Mouse (Mus musculus): Measurements from ENCODE around the gene Thoc6. TPM values are rescaled to one million over a fixed set of nuclear protein-coding genes. Genes with fewer than 3 reads are reported as not detected.

Thoc6 gene
- total RNA-seq, 2 experiments from 2014 or later = 5.5 to 7.2 TPM

DNA sequence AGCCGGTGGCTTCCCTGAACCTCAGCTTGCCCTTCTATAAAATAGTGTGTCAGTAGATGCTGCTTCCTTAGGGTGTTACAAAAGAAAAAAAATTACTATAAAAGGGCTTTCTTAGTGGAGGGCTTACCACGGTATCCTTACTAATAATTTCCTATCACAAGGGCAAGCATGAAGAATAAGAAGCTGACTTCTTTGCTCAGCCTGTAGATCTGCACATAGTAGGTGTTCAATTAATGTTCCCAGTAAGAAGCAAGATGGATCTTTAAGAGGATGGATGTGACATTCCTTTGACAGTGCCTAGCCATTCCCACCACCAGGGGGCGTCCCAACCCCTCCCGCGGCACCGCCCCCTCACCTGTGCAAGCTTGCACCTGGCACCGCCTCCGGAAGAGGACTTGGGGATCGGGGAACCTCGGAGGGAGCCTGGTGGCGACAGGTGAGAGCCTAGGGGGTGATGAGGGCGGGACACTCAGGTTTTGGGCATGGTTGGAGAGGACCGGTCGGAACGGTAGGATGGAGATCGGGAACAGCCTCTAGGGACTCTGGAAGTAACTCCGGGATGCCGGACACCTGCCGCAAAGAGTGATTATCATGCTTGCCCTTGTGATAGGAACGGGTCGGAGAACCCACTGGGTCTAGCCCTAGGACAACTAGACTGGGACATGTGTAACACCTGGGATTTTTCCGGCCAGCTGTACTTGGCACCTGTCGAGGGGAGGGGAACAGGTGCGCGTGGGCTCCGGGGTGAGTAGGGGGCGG, 13.4 kb downstream of the Thoc6 start, which contains the start of gene Bicdl2:
Gene Bicdl2 (plus strand): TSS at position 390 of the 759 bp plus-strand sequence.
- H3K4me3 ChIP-seq = no peak within 1 kb of the TSS
- intact Hi-C loops (cut with DNase I) = loop anchor here (2.0 kb wide), 1 partner anchor 47 kb away; no protein-coding TSS in a partner anchor
- TF ChIP-seq CTCF (IDR thresholded peaks at IDR 0.05) = peak; percentile 65
- DNase-seq (ENCODE audit: extremely low spot score in 1 of 2, low spot score in 2 of 2) = no peak
- no peak within 1 kb of the TSS for H3K27ac ChIP-seq

DNA sequence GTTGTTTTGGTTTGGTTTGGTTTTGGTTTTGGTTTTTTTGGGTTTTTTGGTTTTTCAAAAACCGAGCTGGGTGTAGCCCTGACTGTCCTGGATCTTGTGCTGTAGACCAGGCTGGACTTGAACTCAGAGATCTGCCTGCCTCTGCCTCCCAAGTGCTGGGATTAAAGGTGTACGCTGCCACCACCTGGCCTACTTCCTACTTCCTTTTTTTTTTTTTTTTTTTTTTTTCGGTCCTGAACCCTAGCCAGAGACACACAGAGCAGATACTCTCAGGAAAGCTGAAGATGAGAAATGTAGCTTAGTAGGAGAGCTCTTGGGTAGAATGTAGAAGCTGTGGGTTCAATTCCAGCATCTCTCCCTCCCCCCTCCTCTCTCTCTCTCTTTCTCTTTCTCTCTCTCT, 15.2 kb downstream of the Thoc6 start:
- DNase-seq (ENCODE audit: extremely low spot score in 1 of 2, low spot score in 2 of 2) = no peak
- H3K27ac ChIP-seq = no peak overlapping the region
- no peak for TF ChIP-seq CTCF (IDR thresholded peaks at IDR 0.05)
- no peak overlapping the region for H3K4me3 ChIP-seq
- intact Hi-C loops (cut with DNase I) = no loop called here

DNA sequence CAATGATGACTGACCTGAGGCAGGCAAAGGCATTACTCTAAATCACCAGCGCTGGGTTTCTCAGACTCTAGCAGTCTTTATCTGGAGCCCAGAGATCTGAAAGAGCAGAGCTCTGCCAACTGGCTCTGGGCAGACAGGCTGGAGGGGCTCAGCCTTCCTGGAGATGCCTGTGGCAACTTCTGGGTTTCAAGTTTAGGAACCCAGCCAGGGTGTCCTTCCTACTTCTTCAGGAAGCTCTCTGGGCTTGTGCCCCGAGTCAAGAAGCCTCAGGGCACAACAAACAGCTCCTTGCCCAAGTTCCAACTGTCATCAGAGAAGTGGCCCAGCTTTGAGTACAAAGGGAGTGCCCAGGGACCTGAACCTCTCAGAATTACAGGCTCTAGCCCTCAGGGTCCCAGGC, 19.3 kb downstream of the Thoc6 start:
- Histone ChIP-seq H3K27ac (no peak overlapping the region), H3K4me3 (no peak overlapping the region)
- intact Hi-C loops (cut with DNase I) = no loop called here
- no peak for TF ChIP-seq CTCF (IDR thresholded peaks at IDR 0.05)
- no peak for DNase-seq (ENCODE audit: extremely low spot score in 1 of 2, low spot score in 2 of 2)

DNA sequence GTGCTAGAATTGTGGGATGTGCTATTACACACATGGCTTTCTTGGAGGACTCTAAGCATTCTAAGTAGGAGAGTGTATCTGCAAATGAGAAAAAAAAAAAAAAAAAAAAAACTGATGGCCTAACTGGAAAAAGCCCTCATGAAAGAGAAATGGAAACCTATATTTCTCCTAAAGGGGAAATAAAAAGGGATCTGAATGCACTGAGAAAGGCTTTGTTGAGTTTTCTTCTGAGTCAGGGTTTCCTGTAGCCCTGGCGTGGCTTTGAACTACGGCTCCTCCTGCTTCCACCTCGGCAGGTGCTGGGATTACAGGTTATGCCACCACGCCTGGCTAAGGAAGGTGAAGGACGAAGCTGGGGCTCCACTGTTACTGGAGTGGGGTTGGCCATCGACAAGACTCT, 19.7 kb downstream of the Thoc6 start:
- intact Hi-C loops (cut with DNase I) = no loop called here
- TF ChIP-seq CTCF (IDR thresholded peaks at IDR 0.05) = no peak
- no peak for DNase-seq (ENCODE audit: extremely low spot score in 1 of 2, low spot score in 2 of 2)

GRCm38 (mm10) chr17:23653324-23653723, 20.4 kb downstream of the Thoc6 start:
- TF ChIP-seq CTCF (IDR thresholded peaks at IDR 0.05) = no peak
- no peak overlapping the region for H3K4me3 ChIP-seq
- intact Hi-C loops (cut with DNase I) = no loop called here
- DNase-seq (ENCODE audit: extremely low spot score in 1 of 2, low spot score in 2 of 2) = no peak
- no peak overlapping the region for H3K27ac ChIP-seq

More for the DNA sequence above, 19.7 kb downstream of the Thoc6 start:
- Histone ChIP-seq H3K27ac (no peak overlapping the region), H3K4me3 (no peak overlapping the region)

GRCm38 (mm10) chr17:23651363-23651762, 22.3 kb downstream of the Thoc6 start:
- Histone ChIP-seq H3K4me3 (no peak overlapping the region), H3K27ac (no peak overlapping the region)
- no peak for TF ChIP-seq CTCF (IDR thresholded peaks at IDR 0.05)
- intact Hi-C loops (cut with DNase I) = no loop called here
- DNase-seq (ENCODE audit: extremely low spot score in 1 of 2, low spot score in 2 of 2) = no peak

DNA sequence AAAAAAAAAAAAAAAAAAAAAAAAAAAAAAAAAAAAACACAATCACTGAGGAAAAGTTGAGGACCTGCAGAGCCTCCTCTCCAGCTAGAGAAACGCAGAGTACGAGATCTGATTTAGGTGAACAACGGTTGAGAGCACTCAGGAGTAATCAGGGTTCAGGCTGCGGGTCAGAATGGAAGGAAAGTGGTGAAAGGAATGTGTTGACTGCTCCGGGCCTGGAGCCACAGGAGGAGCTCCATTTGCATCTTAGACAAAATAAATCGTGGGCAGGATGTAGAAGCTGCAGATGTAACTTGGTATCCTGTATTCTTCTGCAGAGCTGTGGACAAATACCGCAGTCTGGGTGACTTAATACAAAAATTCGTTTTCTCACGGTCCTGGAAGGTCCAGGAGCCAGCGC, 27.8 kb downstream of the Thoc6 start:
- no peak for DNase-seq (ENCODE audit: extremely low spot score in 1 of 2, low spot score in 2 of 2)
- H3K4me3 ChIP-seq = no peak overlapping the region
- no peak for TF ChIP-seq CTCF (IDR thresholded peaks at IDR 0.05)
- H3K27ac ChIP-seq = no peak overlapping the region
- intact Hi-C loops (cut with DNase I) = no loop called here

GRCm38 (mm10) chr17:23644613-23645495, 28.8 kb downstream of the Thoc6 start, which contains the start of gene Mmp25:
Gene Mmp25, minus strand, starts transcription at chr17:23645277.
- peak within 1 kb of the TSS; percentile 34 for H3K4me3 ChIP-seq
- TF ChIP-seq CTCF (IDR thresholded peaks at IDR 0.05) = no peak
- intact Hi-C loops (cut with DNase I) = no loop called here
- no peak within 1 kb of the TSS for H3K27ac ChIP-seq
- no peak for DNase-seq (ENCODE audit: extremely low spot score in 1 of 2, low spot score in 2 of 2)

GRCm38 (mm10) chr17:23631241-23631640, 42.4 kb downstream of the Thoc6 start:
- intact Hi-C loops (cut with DNase I) = loop anchor here (2.0 kb wide), 1 partner anchor 58 kb away; no protein-coding TSS in a partner anchor
- DNase-seq (ENCODE audit: extremely low spot score in 1 of 2, low spot score in 2 of 2) = no peak
- TF ChIP-seq CTCF (IDR thresholded peaks at IDR 0.05) = no peak
- no peak overlapping the region for H3K4me3 ChIP-seq
- H3K27ac ChIP-seq = no peak overlapping the region

- intact Hi-C loops (cut with DNase I) = loop anchor here (2.0 kb wide), 1 partner anchor 58 kb away; no protein-coding TSS in a partner anchor
- TF ChIP-seq CTCF (IDR thresholded peaks at IDR 0.05) = peak; percentile 91
- 0 out of 2 replicates have a peak overlapping the region, but pooled peaks have one; percentile 19 for H3K4me3 ChIP-seq
- H3K27ac ChIP-seq = no peak overlapping the region
- peak; percentile 84 to 89 for DNase-seq (ENCODE audit: extremely low spot score in 1 of 2, low spot score in 2 of 2)
Observed at GRCm38 (mm10) chr17:23630195-23631020, 43.3 kb downstream of the Thoc6 start.

- no peak for DNase-seq (ENCODE audit: extremely low spot score in 1 of 2, low spot score in 2 of 2)
- no peak for TF ChIP-seq CTCF (IDR thresholded peaks at IDR 0.05)
- Histone ChIP-seq H3K4me3 (no peak overlapping the region), H3K27ac (no peak overlapping the region)
- intact Hi-C loops (cut with DNase I) = no loop called here
Observed at GRCm38 (mm10) chr17:23627813-23628212, 45.9 kb downstream of the Thoc6 start.

Data from left cerebral cortex, adult 2 months (tissue).